Mouse (Mus musculus) stomach, embryonic 14.5 days (tissue): ENCODE data around the gene Klra10. TPM values are rescaled to one million over a fixed set of nuclear protein-coding genes. Genes with fewer than 3 reads are reported as not detected.
"Not testable (repeated sequence)": the region's sequence is repeated elsewhere in the genome, so short reads cannot be mapped to it uniquely, and the experiment has no call there.

Source experiments
- ATAC-seq: fragments of 200-750 bp; cut with Nextera tagmentation; 2 replicates; pipeline ENCODE4 v1.8.0; 2017; ENCODE audit warnings: low read depth, moderate TSS enrichment; ENCODE audit not compliant: insufficient number of reproducible peaks, insufficient read depth, low FRiP score
- H3K27ac ChIP-seq: fragments of 300-500 bp; sonication (generic); 2 replicates; pipeline ENCODE4 v1.5.1; 2014; ENCODE audit warnings: mild to moderate bottlenecking, low read length, moderate library complexity, mixed read lengths
- H3K27me3 ChIP-seq: fragments of 300-500 bp; sonication (generic); 2 replicates; pipeline ENCODE4 v1.6.1; 2014; ENCODE audit warnings: low read length, control low read depth, mixed read lengths; ENCODE audit not compliant: control insufficient read depth, insufficient read depth
- H3K36me3 ChIP-seq: fragments of 300-500 bp; sonication (generic); 2 replicates; pipeline ENCODE4 v1.6.1; 2014; ENCODE audit warnings: mild to moderate bottlenecking, control low read depth, low read length, moderate library complexity, mixed read lengths; ENCODE audit not compliant: control insufficient read depth, insufficient read depth
- H3K4me1 ChIP-seq: fragments of 300-500 bp; sonication (generic); 2 replicates; pipeline ENCODE4 v1.6.1; 2014; ENCODE audit warnings: low read length, control low read depth, mixed read lengths; ENCODE audit not compliant: control insufficient read depth, insufficient read depth
- H3K4me2 ChIP-seq: fragments of 300-500 bp; sonication (generic); replicated peaks from 2 replicates; pipeline ENCODE4 v1.6.1; 2014; ENCODE audit warnings: low read depth, low read length, control low read depth
- H3K4me3 ChIP-seq: fragments of 300-500 bp; sonication (generic); 2 replicates; pipeline ENCODE4 v1.5.1; 2014; ENCODE audit warnings: low read depth, low read length, control low read depth
- H3K9ac ChIP-seq: fragments of 300-500 bp; sonication (generic); replicated peaks from 2 replicates; pipeline ENCODE4 v1.6.1; 2014; ENCODE audit warnings: low read depth, mild to moderate bottlenecking, control low read depth, low read length, moderate library complexity, mixed read lengths
- H3K9me3 ChIP-seq: fragments of 300-500 bp; sonication (generic); 2 replicates; pipeline ENCODE4 v1.6.1; 2016; ENCODE audit warnings: low read depth, low read length, control low read depth; ENCODE audit not compliant: control insufficient read depth
- WGBS: fragments of 180-500 bp; shearing (Covaris S2); extraction: QIAGEN DNeasy Blood & Tissue Kit; methylation state at CpG from one replicate; pipeline ENCODE4 v1.1.7; 2014; 5-methylcytosine and 5-hydroxymethylcytosine counted together
- polyA plus RNA-seq: library from polyadenylated mRNA; unstranded; fragments of >200 nt; fragmentation: Nextera tagmentation; extraction: Ambion mirVana; gene quantifications from 2 replicates; pipeline ENCODE4 v1.2.1, GENCODE M21; 2014

The Klra10 gene
- not detected in 2 replicates for polyA plus RNA-seq

DNA sequence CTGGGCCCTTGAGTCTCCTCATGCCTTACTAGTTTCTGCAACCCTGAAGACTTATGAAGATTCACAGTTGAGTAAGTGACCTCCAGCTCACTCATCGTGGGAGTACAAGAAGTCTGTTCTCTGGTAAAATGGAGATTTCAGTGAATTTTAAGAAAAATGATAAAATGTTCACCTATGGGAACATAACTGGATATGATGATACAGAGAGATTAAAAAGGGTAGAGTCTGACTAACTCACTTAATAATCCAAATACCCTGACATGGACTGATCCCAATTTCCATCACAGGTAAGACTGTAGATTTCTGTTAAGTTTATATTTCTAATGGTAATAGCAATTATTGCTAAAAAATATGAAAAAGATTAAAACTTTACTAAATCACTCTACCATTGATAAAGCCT is at the start of gene Klra10:
Gene Klra10, minus strand, starts transcription at position 101 of the 400 bp plus-strand sequence.
- not testable (repeated sequence) for ATAC-seq, H3K9ac ChIP-seq, H3K4me3 ChIP-seq, H3K36me3 ChIP-seq, H3K9me3 ChIP-seq, H3K27ac ChIP-seq, H3K4me1 ChIP-seq, H3K4me2 ChIP-seq, H3K27me3 ChIP-seq
- 78% methylated on average over 1 of the region's 1 CpGs for WGBS

DNA sequence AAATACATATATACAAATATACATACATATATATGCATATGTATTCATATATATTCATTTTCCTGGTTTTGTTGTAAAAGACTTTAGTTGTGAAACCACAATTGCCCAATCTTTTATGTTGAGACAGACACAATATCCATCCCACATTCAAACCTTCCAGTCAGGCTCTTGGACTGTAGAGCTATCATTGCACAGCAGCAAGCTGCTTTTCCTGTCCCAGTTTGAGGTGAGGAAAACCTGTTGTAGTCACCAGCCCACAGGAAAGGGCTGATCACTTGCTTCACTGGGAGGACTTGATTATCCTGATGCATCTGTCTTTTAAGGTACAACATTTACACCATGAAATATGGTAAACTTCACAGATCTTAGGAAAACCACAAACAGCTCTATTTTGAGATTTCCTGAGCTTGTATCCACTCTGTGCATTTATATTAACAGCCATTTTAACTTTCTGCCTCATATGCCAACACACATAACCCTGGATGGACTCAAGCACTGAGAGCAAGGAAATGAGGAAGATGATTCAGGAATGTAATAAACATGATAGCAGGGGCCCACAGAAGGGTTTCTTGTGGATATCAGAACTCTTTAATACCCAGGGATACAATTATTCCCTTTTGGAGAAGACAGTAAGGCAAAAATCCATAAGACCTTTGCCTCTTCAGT is 6.4 kb upstream of the Klra10 start:
- no peak overlapping the region for H3K4me3 ChIP-seq
- no peaks in the 10 kb centered on the region for H3K27me3 ChIP-seq
- H3K27ac ChIP-seq, result no peak overlapping the region
- no peaks in the 10 kb centered on the region for H3K4me1 ChIP-seq
- H3K4me2 ChIP-seq, result no peak overlapping the region
- no peaks in the 10 kb centered on the region for H3K36me3 ChIP-seq
- ATAC-seq, result no peak
- no peak overlapping the region for H3K9ac ChIP-seq
- H3K9me3 ChIP-seq, result no peaks in the 10 kb centered on the region

DNA sequence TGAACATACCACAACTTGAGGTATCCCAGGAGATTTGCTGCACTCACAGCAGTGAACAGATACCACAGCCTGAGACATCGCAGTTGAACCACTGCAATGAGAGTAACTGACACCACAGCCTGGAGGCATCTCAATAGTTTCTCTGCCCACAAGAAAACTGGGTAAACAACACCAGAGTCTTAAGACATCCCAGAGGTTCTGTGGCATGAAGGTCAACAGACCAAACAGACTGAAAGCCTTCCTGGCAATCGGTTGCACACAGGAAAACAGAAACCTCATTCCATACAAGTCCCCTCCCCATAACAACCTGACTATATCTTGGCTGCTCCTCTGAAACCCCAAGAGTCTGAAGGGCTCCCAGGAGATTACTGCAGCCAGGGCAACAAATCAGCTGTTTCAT is 26.4 kb downstream of the Klra10 start:
- no peak overlapping the region for H3K27ac ChIP-seq
- H3K9ac ChIP-seq, result no peak overlapping the region
- H3K36me3 ChIP-seq, result no peaks in the 10 kb centered on the region
- 92% methylated on average over 2 of the region's 2 CpGs for WGBS
- no peaks in the 10 kb centered on the region for H3K4me1 ChIP-seq
- H3K27me3 ChIP-seq, result no peaks in the 10 kb centered on the region
- H3K9me3 ChIP-seq, result peaks cover 9% of the 10 kb centered on the region; the same call in 1 of the 2 replicates
- H3K4me3 ChIP-seq, result no peak overlapping the region
- no peak overlapping the region for H3K4me2 ChIP-seq
- no peak for ATAC-seq

DNA sequence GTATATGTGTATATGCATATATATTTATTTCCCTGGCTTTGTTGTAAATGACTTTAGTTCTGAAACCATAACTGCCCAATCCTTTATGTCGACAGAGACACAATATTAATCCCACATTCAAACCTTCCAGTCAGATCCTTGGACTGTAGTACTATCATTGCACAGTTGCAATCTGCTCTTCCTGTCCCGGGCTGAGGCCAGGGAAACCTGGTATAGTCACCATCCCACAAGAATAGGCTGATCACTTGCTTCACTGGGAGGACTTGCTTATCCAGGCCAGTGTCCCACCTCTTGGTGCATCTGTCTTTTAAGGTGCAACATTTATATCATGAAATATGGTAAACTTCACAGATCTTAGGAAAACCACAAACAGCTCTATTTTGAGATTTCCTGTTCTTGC is 44.2 kb downstream of the Klra10 start:
- WGBS, result 74% methylated on average over 2 of the region's 2 CpGs

DNA sequence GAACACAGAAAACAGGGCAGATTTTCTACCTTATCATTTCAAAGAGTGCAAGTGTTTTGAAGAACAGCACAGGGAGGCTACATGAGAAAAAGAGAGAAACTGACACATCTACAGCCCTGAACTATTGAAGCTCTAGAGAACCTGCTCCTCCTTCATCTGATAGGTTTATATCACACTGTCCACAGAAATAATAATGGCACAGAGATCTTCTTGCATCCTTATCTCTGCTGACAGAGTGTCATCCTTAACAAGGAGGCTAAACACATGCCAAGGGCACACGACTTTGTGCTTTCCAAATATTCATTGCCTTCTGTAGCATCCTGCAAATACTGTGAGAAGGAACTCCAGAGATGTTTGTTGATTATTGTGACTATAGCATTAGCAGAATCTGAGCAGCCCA is 45.1 kb downstream of the Klra10 start:
- Histone ChIP-seq H3K4me3 (no peak overlapping the region), H3K27ac (no peak overlapping the region), H3K9ac (no peak overlapping the region), H3K4me1 (no peaks in the 10 kb centered on the region), H3K9me3 (no peaks in the 10 kb centered on the region), H3K4me2 (no peak overlapping the region), H3K36me3 (no peaks in the 10 kb centered on the region), H3K27me3 (no peaks in the 10 kb centered on the region)
- WGBS, result 47% methylated on average over 1 of the region's 1 CpGs
- no peak for ATAC-seq

More for the DNA sequence above, 44.2 kb downstream of the Klra10 start:
- no peak for ATAC-seq
- Histone ChIP-seq H3K4me1 (no peaks in the 10 kb centered on the region), H3K27me3 (no peaks in the 10 kb centered on the region), H3K4me2 (no peak overlapping the region), H3K9ac (no peak overlapping the region), H3K4me3 (no peak overlapping the region), H3K27ac (no peak overlapping the region), H3K36me3 (no peaks in the 10 kb centered on the region), H3K9me3 (no peaks in the 10 kb centered on the region)

DNA sequence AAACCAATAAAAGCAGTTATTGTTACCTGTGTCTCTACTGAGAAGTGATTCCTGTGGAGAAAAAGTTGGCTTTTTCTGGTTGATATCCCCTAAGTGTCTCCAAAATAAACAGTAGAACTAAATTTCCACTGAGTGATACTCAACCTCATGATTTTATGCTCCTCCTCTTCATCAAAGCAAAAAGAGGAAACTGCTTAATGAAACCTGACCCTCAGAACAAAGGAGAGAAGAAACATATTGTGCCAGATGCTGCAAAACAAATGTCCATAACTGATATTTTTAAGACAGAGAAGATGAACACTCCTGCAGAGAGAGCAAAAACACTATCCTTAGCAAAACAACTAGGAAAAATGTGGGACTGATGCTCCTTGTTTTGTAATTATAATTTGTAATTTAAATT is 48.5 kb downstream of the Klra10 start, which contains the start of gene Klra7:
Gene Klra7, minus strand, starts transcription at position 101 of the 400 bp plus-strand sequence.
- no peak within 1 kb of the TSS for H3K4me3 ChIP-seq
- no peak within 1 kb of the TSS for H3K27ac ChIP-seq
- no peak within 1 kb of the TSS for H3K4me2 ChIP-seq
- no peaks in the 10 kb centered on the region for H3K36me3 ChIP-seq
- H3K4me1 ChIP-seq, result no peaks in the 10 kb centered on the region
- no peaks in the 10 kb centered on the region for H3K9me3 ChIP-seq
- no peak for ATAC-seq
- no peaks in the 10 kb centered on the region for H3K27me3 ChIP-seq
- no peak within 1 kb of the TSS for H3K9ac ChIP-seq

Other genes with a start within 250 kb of the Klra10 start
- gene Klra4, start 214.7 kb downstream of the Klra10 start, polyA plus RNA-seq, result not detected in 2 replicates
- gene Klra8, start 152.0 kb downstream of the Klra10 start, polyA plus RNA-seq, result not detected in 2 replicates
- gene Klra9, start 88.8 kb downstream of the Klra10 start, polyA plus RNA-seq, result not detected in 2 replicates
- not detected in 2 replicates for gene Klra7, start 48.6 kb downstream of the Klra10 start, polyA plus RNA-seq
- not detected in 2 replicates for gene Klra3, start 55.6 kb upstream of the Klra10 start, polyA plus RNA-seq
- gene Klra1, start 104.9 kb upstream of the Klra10 start, polyA plus RNA-seq, result not detected in 2 replicates